Mouse (Mus musculus): ENCODE data around the gene Rabif.

The Rabif gene

DNA sequence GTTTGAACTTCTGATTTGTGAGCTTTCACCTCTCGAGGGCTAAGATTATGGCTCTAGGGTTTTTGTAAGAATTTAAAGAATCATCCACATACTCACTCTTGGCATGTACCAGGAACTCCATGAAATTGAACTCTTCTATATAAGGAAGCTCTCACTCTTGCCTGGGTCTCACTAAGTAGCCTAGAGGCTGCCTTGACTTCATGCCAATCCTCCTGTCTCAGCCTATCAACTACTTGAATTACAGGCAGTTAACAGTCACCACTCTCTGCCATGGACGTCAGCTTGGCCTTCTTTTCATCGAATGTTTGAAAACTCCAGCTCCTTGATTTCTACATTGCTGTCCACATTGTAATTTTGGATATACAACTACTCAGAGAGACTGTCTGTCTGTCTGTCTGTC, 57.9 kb downstream of the Rabif start:
- no peak for DNase-seq (ENCODE audit: low read depth, low spot score)

DNA sequence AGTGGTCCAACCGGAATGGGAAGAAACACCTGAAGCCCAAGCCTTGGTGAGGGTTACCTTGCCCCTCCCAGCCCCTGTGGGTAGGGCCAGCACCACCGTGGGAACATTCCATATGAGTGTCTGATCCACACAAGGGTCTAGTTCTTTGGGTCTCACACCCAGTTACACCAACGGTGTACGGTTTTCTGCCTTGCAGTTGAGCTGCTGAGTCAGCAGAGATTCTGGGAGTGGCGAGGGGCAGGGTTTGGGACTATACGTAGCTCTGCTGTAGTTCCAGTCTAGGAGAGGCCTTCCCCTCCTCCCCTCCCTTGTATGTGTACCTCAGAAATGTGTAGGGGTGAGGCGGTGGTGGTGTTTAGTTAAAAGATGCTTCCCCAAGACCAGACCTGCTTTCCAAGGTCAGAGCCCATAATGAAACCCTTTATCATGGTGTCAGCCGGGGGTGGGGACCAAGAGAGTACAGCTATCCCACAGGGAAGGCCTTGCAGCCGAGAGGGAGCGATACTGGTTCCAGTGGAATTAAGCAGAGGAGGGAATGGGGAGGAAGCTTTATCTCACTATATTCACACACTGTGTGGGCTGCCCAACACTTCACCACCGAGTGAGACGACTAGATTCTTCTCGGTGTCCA, 60.9 kb downstream of the Rabif start:
- no peak for DNase-seq (ENCODE audit: low read depth, low spot score)

DNA sequence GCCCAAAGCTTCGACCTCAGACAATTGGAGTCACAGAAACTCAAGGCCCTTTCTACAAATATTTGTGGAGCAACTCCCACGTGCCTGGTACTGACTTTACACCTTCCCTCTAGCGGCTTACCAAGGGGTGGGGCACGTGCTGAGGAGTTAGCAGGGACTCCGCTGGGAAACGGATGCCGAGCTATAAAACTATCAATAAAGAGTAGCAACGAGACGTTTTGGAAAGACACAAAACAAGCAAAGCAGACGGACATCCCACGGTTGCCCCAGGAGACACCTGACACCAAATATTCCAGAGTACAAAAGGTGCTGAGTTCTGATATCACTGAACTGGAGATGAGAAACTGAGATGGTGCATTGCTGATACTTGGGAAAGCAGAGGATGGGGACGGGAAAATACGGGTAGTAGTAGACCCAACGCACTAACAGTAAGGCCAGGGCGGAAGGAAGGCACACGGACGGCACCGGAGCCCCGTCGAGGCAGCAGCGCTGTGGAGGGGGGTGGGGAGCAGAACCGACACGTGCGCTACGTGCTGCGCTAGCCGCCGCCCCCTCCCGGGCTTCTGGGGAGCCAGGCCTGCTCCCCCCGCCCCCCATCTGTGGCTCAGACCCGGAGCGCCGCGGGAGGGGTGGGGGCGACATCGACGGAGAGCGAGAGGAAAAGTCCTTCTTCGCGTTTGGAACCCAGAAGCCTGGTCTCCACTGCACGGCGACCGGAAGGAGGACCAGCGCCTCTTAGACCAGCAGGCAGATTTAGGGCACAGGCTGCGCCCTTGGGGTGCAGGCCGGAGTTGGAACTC, 61.6 kb downstream of the Rabif start:
- no peak for DNase-seq (ENCODE audit: low read depth, low spot score)

DNA sequence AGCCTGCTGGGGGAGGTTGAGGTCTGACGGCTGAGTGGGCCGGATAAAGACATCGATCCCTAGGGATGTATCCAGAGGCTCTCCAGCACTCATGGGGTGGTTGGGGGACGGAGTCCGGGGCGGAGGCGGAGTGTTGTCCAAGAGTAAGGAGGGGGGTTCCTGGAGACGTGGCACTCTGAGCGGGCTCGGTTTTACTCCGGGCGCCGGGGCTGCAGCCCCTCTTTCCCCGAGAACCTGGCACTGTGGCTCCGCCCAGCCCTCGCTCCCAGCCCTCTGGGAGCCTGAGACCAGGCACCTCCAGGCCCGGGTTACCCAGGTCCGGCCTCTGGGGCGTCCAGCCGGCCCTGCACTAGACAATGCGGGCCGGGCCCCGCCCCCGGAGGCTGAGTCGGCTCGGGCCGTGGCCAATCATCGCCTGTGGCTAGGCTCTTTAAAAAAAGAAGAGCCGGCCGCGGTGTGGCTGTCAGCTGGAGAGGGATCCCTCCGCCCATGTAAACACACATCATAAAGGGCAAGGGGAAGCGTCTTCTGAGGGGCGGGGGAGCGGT, 62.3 kb downstream of the Rabif start:
- peak; percentile 96 for DNase-seq (ENCODE audit: low read depth, low spot score)

Data from telencephalon, adult 2 months (tissue).